Mouse (Mus musculus): ENCODE measurements around the gene Rnf224. TPM values are rescaled to one million over a fixed set of nuclear protein-coding genes. Genes with fewer than 3 reads are reported as not detected.

The Rnf224 gene
- not detected in 2 replicates for polyA plus RNA-seq (2015; fragmentation: Nextera tagmentation; extraction: Ambion mirVana)

DNA sequence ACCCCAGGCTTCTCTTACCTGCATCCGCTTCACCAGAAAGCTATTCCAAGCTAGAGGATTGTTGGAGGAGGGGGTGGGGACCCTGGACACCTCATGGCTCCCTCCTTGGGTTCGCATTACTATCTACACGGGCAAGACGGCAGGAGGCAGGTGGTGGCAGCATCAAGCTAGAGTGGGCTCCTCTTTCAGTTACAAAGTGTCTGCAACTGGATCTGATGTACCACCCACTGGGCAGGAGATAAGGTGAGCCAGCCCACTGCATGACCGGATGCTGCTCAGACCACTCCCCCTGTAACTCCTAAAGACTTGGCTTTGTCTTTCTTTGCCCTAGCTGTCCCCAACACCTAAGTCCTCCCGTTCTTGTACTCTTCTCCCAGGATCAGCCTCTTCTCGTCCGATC, at the start of gene Rnf224:
Gene Rnf224 (minus strand): TSS at position 174 of the 400 bp plus-strand sequence.
- Histone ChIP-seq H3K9me3 (replicated peaks) (no peaks in the 10 kb centered on the region), H3K4me3 (replicated peaks) (no peak within 1 kb of the TSS), H3K4me1 (peaks cover 14% of the 10 kb centered on the region), H3K27ac (replicated peaks) (no peak within 1 kb of the TSS), H3K9ac (replicated peaks) (no peak within 1 kb of the TSS), H3K27me3 (replicated peaks) (peaks cover 7% of the 10 kb centered on the region; the same call in 1 of the 2 replicates), H3K36me3 (no peaks in the 10 kb centered on the region), H3K4me2 (no peak within 1 kb of the TSS)
- no peak for ATAC-seq (ENCODE audit: low FRiP score)
- 48% methylated on average over 8 of the region's 8 CpGs for WGBS

DNA sequence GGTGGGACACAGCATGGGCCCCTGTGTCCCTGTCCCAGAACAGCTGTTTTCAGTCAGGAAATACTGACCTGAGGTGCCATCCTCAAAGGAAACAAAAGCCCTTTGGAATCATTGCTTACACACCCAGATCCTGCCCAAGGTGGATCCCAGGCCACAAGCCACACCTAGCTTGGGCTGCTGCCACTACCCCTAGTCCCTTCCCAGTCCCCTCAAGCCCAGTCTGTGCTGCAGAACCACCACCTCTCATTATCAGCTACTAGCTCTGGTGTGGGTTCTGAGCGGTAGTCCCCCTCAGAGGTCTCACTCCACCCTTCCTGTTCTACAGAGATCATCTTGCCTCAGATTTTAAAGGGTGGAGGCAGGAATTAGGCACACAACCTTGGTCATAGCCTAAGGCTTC, 49.7 kb upstream of the Rnf224 start:
- peaks cover 41% of the 10 kb centered on the region for H3K4me1 ChIP-seq
- H3K4me2 ChIP-seq = no peak overlapping the region
- H3K4me3 ChIP-seq (replicated peaks) = no peak overlapping the region
- H3K36me3 ChIP-seq = peaks cover 34% of the 10 kb centered on the region
- H3K9me3 ChIP-seq (replicated peaks) = no peaks in the 10 kb centered on the region
- 0 out of 2 replicates have a peak overlapping the region, but pooled peaks have one; percentile 4 for H3K27ac ChIP-seq (replicated peaks)
- H3K9ac ChIP-seq (replicated peaks) = no peak overlapping the region
- peaks cover 35% of the 10 kb centered on the region for H3K27me3 ChIP-seq (replicated peaks)
- 92% methylated on average over 1 of the region's 1 CpGs for WGBS
- no peak for ATAC-seq (ENCODE audit: low FRiP score)

GRCm38 (mm10) chr2:25285551-25285950, 49.0 kb upstream of the Rnf224 start:
- Histone ChIP-seq H3K27ac (replicated peaks) (no peak overlapping the region), H3K9me3 (replicated peaks) (no peaks in the 10 kb centered on the region), H3K4me3 (replicated peaks) (no peak overlapping the region), H3K36me3 (peaks cover 42% of the 10 kb centered on the region), H3K4me1 (peaks cover 34% of the 10 kb centered on the region), H3K9ac (replicated peaks) (no peak overlapping the region), H3K4me2 (no peak overlapping the region), H3K27me3 (replicated peaks) (peaks cover 27% of the 10 kb centered on the region)
- ATAC-seq (ENCODE audit: low FRiP score) = no peak
- WGBS = 97% methylated on average over 2 of the region's 2 CpGs

- Histone ChIP-seq H3K4me2 (no peak overlapping the region), H3K36me3 (peaks cover 90% of the 10 kb centered on the region), H3K27ac (replicated peaks) (no peak overlapping the region), H3K4me3 (replicated peaks) (no peak overlapping the region), H3K9me3 (replicated peaks) (no peaks in the 10 kb centered on the region), H3K27me3 (replicated peaks) (no peaks in the 10 kb centered on the region), H3K4me1 (peaks cover 11% of the 10 kb centered on the region), H3K9ac (replicated peaks) (no peak overlapping the region)
- ATAC-seq (ENCODE audit: low FRiP score) = no peak
- WGBS = 63% methylated on average over 13 of the region's 13 CpGs
Measured at GRCm38 (mm10) chr2:25278928-25279882, 42.6 kb upstream of the Rnf224 start.

GRCm38 (mm10) chr2:25273010-25273409, 36.4 kb upstream of the Rnf224 start:
- Histone ChIP-seq H3K9me3 (replicated peaks) (no peaks in the 10 kb centered on the region), H3K4me2 (peak overlapping the region; percentile 91), H3K36me3 (peaks cover 64% of the 10 kb centered on the region), H3K4me1 (peaks cover 43% of the 10 kb centered on the region), H3K27me3 (replicated peaks) (no peaks in the 10 kb centered on the region), H3K4me3 (replicated peaks) (peak overlapping the region; percentile 92), H3K9ac (replicated peaks) (peak overlapping the region; percentile 86), H3K27ac (replicated peaks) (peak overlapping the region; percentile 88; the same call in 1 of the 2 replicates)
- no peak for ATAC-seq (ENCODE audit: low FRiP score)
- WGBS = 37% methylated on average over 16 of the region's 16 CpGs

GRCm38 (mm10) chr2:25272515-25272914, 35.9 kb upstream of the Rnf224 start:
- peak overlapping the region; percentile 88 for H3K27ac ChIP-seq (replicated peaks)
- under 1% methylated on average over 29 of the region's 29 CpGs for WGBS
- peaks cover 62% of the 10 kb centered on the region for H3K36me3 ChIP-seq
- H3K9ac ChIP-seq (replicated peaks) = peak overlapping the region; percentile 86
- H3K4me2 ChIP-seq = peak overlapping the region; percentile 91
- H3K4me3 ChIP-seq (replicated peaks) = peak overlapping the region; percentile 92
- no peaks in the 10 kb centered on the region for H3K9me3 ChIP-seq (replicated peaks)
- ATAC-seq (ENCODE audit: low FRiP score) = peak; percentile 62
- no peaks in the 10 kb centered on the region for H3K27me3 ChIP-seq (replicated peaks)
- H3K4me1 ChIP-seq = peaks cover 48% of the 10 kb centered on the region

- no peaks in the 10 kb centered on the region for H3K9me3 ChIP-seq (replicated peaks)
- peaks cover 56% of the 10 kb centered on the region for H3K36me3 ChIP-seq
- H3K9ac ChIP-seq (replicated peaks) = peak within 1 kb of the TSS; percentile 86
- ATAC-seq (ENCODE audit: low FRiP score) = peak; percentile 96
- peak within 1 kb of the TSS; percentile 91 for H3K4me2 ChIP-seq
- under 1% methylated on average over 55 of the region's 55 CpGs for WGBS
- peak within 1 kb of the TSS; percentile 92 for H3K4me3 ChIP-seq (replicated peaks)
- no peaks in the 10 kb centered on the region for H3K27me3 ChIP-seq (replicated peaks)
- peaks cover 54% of the 10 kb centered on the region for H3K4me1 ChIP-seq
- peak within 1 kb of the TSS; percentile 88 for H3K27ac ChIP-seq (replicated peaks)
Measured at GRCm38 (mm10) chr2:25271827-25272511, 35.4 kb upstream of the Rnf224 start, which contains the start of the genes Ssna1 and Anapc2. Gene Ssna1, minus strand, starts transcription at chr2:25272438. Gene Anapc2, plus strand, starts transcription at chr2:25272478.

DNA sequence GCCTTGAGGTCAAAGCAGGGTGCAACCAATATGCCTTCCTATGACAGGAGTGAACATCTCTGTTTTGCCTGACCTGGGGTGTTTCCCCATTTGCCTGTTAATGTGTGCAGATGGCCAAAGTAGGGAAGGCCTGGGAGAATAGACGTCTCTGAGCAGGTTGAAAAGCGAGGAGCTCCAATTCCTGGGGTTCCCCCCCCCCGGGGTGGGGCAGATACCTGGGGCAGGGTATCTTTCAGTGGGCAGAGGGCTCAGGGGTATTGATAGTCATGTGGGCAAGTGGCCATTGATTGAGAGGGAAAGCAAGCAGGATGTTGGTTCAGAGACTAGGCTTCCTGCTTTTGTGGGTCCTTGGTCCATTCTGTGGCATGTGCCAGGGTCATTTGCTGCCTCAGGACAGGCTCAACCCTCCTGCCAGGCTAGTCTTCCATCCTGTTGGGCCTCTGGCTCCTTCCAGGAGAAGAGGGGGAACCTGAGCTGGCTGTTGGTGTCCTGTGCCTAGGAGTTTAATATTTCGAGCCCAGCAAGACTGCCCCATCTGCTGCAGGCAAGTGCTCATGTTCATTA, 31.2 kb upstream of the Rnf224 start:
- peaks cover 21% of the 10 kb centered on the region for H3K36me3 ChIP-seq
- WGBS = 71% methylated on average over 4 of the region's 4 CpGs
- 0 out of 2 replicates have a peak overlapping the region, but pooled peaks have one; percentile 100 for H3K4me2 ChIP-seq
- no peak overlapping the region for H3K4me3 ChIP-seq (replicated peaks)
- no peaks in the 10 kb centered on the region for H3K27me3 ChIP-seq (replicated peaks)
- H3K27ac ChIP-seq (replicated peaks) = no peak overlapping the region
- H3K9ac ChIP-seq (replicated peaks) = no peak overlapping the region
- H3K4me1 ChIP-seq = peaks cover 70% of the 10 kb centered on the region
- H3K9me3 ChIP-seq (replicated peaks) = no peaks in the 10 kb centered on the region
- ATAC-seq (ENCODE audit: low FRiP score) = no peak

GRCm38 (mm10) chr2:25267241-25267640, 30.7 kb upstream of the Rnf224 start:
- Histone ChIP-seq H3K36me3 (peaks cover 21% of the 10 kb centered on the region), H3K4me1 (peaks cover 69% of the 10 kb centered on the region), H3K27me3 (replicated peaks) (no peaks in the 10 kb centered on the region), H3K9me3 (replicated peaks) (no peaks in the 10 kb centered on the region), H3K27ac (replicated peaks) (peak overlapping the region; percentile 67; the same call in 1 of the 2 replicates), H3K4me3 (replicated peaks) (no peak overlapping the region), H3K4me2 (peak overlapping the region; percentile 100; the same call in 1 of the 2 replicates), H3K9ac (replicated peaks) (peak overlapping the region; percentile 41; the same call in 1 of the 2 replicates)
- ATAC-seq (ENCODE audit: low FRiP score) = no peak

- no peak for ATAC-seq (ENCODE audit: low FRiP score)
Measured at GRCm38 (mm10) chr2:25266720-25267119, 30.1 kb upstream of the Rnf224 start.

More at GRCm38 (mm10) chr2:25266720-25267119, 30.1 kb upstream of the Rnf224 start:
- Histone ChIP-seq H3K4me3 (replicated peaks) (0 out of 2 replicates have a peak overlapping the region, but pooled peaks have one; percentile 17), H3K4me1 (peaks cover 72% of the 10 kb centered on the region), H3K27ac (replicated peaks) (peak overlapping the region; percentile 67), H3K36me3 (peaks cover 21% of the 10 kb centered on the region), H3K9me3 (replicated peaks) (no peaks in the 10 kb centered on the region), H3K9ac (replicated peaks) (peak overlapping the region; percentile 41), H3K27me3 (replicated peaks) (no peaks in the 10 kb centered on the region), H3K4me2 (peak overlapping the region; percentile 100)
- WGBS = 33% methylated on average over 2 of the region's 2 CpGs

Data from neural tube, embryonic 15.5 days (tissue).